Mouse (Mus musculus) heart, embryonic 12.5 days (tissue): Measurements from ENCODE around the gene Ttbk2. TPM values are rescaled to one million over a fixed set of nuclear protein-coding genes. Genes with fewer than 3 reads are reported as not detected.

ENCODE experiments used
- ATAC-seq: fragments of 200-750 bp; cut with Nextera tagmentation; 2 replicates; pipeline ENCODE4 v1.8.0; 2017; ENCODE audit warnings: moderate TSS enrichment, moderate library complexity; ENCODE audit not compliant: insufficient number of reproducible peaks, low FRiP score
- H3K27ac ChIP-seq: fragments of 300-500 bp; sonication (generic); 2 replicates; pipeline ENCODE4 v1.5.1; 2016; ENCODE audit warnings: mild to moderate bottlenecking, moderate library complexity; ENCODE audit not compliant: poor library complexity, severe bottlenecking
- H3K27me3 ChIP-seq: fragments of 300-500 bp; sonication (generic); replicated peaks from 2 replicates; pipeline ENCODE4 v1.6.1; 2016; ENCODE audit warnings: mild to moderate bottlenecking, moderate library complexity
- H3K36me3 ChIP-seq: fragments of 300-500 bp; sonication (generic); 2 replicates; pipeline ENCODE4 v1.6.1; 2016; ENCODE audit warnings: mild to moderate bottlenecking, moderate library complexity
- H3K4me1 ChIP-seq: fragments of 300-500 bp; sonication (generic); replicated peaks from 2 replicates; pipeline ENCODE4 v1.6.1; 2016; ENCODE audit warnings: mild to moderate bottlenecking
- H3K4me2 ChIP-seq: fragments of 300-500 bp; sonication (generic); 2 replicates; pipeline ENCODE4 v1.6.1; 2016; ENCODE audit warnings: mild to moderate bottlenecking, moderate library complexity
- H3K4me3 ChIP-seq: fragments of 300-500 bp; sonication (generic); 2 replicates; pipeline ENCODE4 v1.5.1; 2016; ENCODE audit warnings: mild to moderate bottlenecking
- H3K9ac ChIP-seq: fragments of 300-500 bp; sonication (generic); 2 replicates; pipeline ENCODE4 v1.6.1; 2016; ENCODE audit warnings: mild to moderate bottlenecking, moderate library complexity
- H3K9me3 ChIP-seq: fragments of 300-500 bp; sonication (generic); replicated peaks from 2 replicates; pipeline ENCODE4 v1.6.1; 2016; ENCODE audit warnings: mild to moderate bottlenecking, moderate library complexity
- WGBS: fragments of 180-500 bp; shearing (Covaris S2); methylation state at CpG from one replicate; pipeline ENCODE4 v1.1.7; 2016; 5-methylcytosine and 5-hydroxymethylcytosine counted together
- polyA plus RNA-seq: library from polyadenylated mRNA; unstranded; fragments of >200 nt; fragmentation: Nextera tagmentation; extraction: Ambion mirVana; gene quantifications from 2 replicates; pipeline ENCODE4 v1.2.1, GENCODE M21; 2016

Gene Ttbk2
- polyA plus RNA-seq, 1 experiment from 2014 or later: 4.8 TPM

DNA sequence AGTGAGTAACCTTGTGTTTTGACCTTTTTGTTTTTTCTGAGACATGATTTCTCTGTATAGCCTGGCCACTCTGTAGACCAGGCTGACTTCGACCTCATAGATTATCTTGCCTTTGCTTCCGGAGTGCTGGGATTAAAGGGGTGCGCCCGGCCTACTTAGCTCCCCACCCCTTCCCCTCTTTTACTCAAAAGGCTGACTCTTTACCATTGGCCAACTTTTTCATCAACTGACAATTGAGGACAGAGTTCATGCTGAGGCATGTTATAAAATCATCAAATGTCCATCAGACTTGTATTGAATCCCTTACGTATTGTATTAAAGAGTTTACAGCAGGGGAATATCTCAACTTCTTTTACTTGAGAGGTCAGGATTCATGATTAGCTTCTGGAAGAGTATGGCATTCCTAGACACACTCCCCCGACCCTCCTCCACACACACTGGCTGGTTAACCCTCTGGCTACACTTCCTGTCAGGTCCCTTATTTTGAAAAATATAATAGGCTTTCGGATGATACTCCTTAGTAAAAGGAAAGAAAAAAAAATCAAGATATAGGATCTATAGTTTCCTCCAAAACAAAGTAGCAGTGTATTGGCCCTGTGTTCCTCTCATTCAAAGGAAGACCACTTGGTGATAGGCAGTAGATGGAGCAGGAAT lies 118.4 kb downstream of the Ttbk2 start:
- H3K36me3 ChIP-seq: peaks cover 18% of the 10 kb centered on the region
- H3K4me3 ChIP-seq: peak overlapping the region; percentile 88
- peak overlapping the region; percentile 96 for H3K9ac ChIP-seq
- H3K4me1 ChIP-seq: peaks cover 27% of the 10 kb centered on the region
- H3K27me3 ChIP-seq: no peaks in the 10 kb centered on the region
- peak overlapping the region; percentile 98 for H3K4me2 ChIP-seq
- 27% methylated on average over 7 of the region's 7 CpGs for WGBS
- no peak for ATAC-seq
- peak overlapping the region; percentile 98 for H3K27ac ChIP-seq
- H3K9me3 ChIP-seq: no peaks in the 10 kb centered on the region

- H3K4me3 ChIP-seq: peak overlapping the region; percentile 88
- peak overlapping the region; percentile 98 for H3K27ac ChIP-seq
- H3K4me2 ChIP-seq: peak overlapping the region; percentile 98
- H3K4me1 ChIP-seq: peaks cover 27% of the 10 kb centered on the region
- H3K9me3 ChIP-seq: no peaks in the 10 kb centered on the region
- ATAC-seq: peak; percentile 98
- H3K27me3 ChIP-seq: no peaks in the 10 kb centered on the region
- peak overlapping the region; percentile 96 for H3K9ac ChIP-seq
- H3K36me3 ChIP-seq: peaks cover 24% of the 10 kb centered on the region
- under 1% methylated on average over 61 of the region's 61 CpGs for WGBS
Measured at GRCm38 (mm10) chr2:120731167-120731862, 119.1 kb downstream of the Ttbk2 start.

GRCm38 (mm10) chr2:120730639-120731166 lies 119.7 kb downstream of the Ttbk2 start:
- H3K4me2 ChIP-seq: peak overlapping the region; percentile 98
- peak overlapping the region; percentile 88 for H3K4me3 ChIP-seq
- H3K27me3 ChIP-seq: no peaks in the 10 kb centered on the region
- peak overlapping the region; percentile 96 for H3K9ac ChIP-seq
- H3K36me3 ChIP-seq: peaks cover 31% of the 10 kb centered on the region
- peak overlapping the region; percentile 98 for H3K27ac ChIP-seq
- under 1% methylated on average over 50 of the region's 50 CpGs for WGBS
- H3K4me1 ChIP-seq: peaks cover 27% of the 10 kb centered on the region
- H3K9me3 ChIP-seq: no peaks in the 10 kb centered on the region
- ATAC-seq: peak; percentile 27

DNA sequence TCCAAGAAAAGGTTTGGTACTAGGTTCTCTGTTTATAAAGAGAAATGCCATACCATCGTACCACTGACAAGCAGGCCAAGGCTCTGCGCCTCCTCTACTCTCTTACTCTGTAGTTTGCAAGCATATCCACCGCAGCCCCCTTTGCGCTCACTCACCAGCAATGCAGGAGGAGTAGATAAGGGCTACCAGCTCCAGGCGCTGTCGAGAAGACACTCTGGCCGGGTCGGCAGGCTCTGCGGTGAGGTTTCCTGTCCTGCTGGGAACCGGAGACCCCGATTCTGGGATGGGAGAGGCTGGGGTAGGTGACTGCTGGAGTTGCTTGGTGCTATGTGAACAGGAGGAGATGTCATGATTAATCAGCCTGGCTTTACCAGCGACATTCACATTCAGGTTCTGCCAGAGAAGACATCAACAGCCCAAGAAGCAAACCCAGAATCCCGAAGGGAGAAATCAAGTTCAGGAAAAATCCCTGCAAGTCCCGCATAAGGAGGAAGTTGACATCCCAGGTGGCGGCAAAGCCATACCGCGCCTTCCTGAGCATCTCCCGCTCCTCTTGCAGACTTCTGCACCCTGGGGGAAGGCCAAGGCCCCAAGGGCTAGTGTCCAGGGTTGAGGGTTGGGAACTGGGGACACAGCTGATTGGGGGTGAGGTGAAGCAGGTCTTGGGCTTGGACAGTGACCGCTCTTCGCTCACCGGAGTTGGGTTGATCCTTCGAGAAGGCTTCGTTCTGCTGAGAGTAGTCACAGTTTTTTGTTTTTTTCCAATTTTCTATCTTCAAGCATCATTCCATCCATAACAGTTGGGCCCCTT lies 120.4 kb downstream of the Ttbk2 start:
- H3K4me2 ChIP-seq: peak overlapping the region; percentile 98
- no peaks in the 10 kb centered on the region for H3K27me3 ChIP-seq
- no peak for ATAC-seq
- peaks cover 38% of the 10 kb centered on the region for H3K36me3 ChIP-seq
- H3K4me3 ChIP-seq: peak overlapping the region; percentile 88
- no peaks in the 10 kb centered on the region for H3K9me3 ChIP-seq
- H3K27ac ChIP-seq: peak overlapping the region; percentile 98; the same call in 1 of the 2 replicates
- H3K4me1 ChIP-seq: peaks cover 27% of the 10 kb centered on the region
- 2% methylated on average over 23 of the region's 23 CpGs for WGBS
- H3K9ac ChIP-seq: peak overlapping the region; percentile 96

GRCm38 (mm10) chr2:120724176-120724575 lies 126.2 kb downstream of the Ttbk2 start:
- ATAC-seq: no peak
- peaks cover 93% of the 10 kb centered on the region for H3K36me3 ChIP-seq
- no peaks in the 10 kb centered on the region for H3K27me3 ChIP-seq
- H3K9ac ChIP-seq: no peak overlapping the region
- H3K9me3 ChIP-seq: no peaks in the 10 kb centered on the region
- WGBS: 80% methylated on average over 6 of the region's 6 CpGs
- no peak overlapping the region for H3K4me2 ChIP-seq
- H3K27ac ChIP-seq: no peak overlapping the region
- peaks cover 33% of the 10 kb centered on the region for H3K4me1 ChIP-seq
- H3K4me3 ChIP-seq: no peak overlapping the region

DNA sequence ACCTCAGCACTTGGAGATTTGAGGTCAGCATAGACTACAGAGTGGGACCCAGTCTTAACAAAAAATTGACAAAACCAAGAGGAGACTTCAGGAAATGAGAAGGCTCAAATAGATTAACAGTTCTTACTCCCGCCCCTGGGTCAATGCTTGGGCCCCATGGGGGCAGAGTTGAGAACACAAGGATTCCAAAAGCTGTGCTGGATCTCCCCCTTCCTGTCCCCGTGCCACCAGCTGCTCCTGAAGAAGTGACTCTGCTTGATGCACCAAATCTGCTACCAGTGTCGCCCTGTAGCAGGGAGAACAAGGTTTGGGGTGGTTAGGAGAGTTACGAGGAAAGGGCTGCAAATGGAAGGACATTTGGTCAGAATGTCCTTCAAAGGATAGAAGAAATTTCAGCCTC lies 126.8 kb downstream of the Ttbk2 start:
- Histone ChIP-seq H3K4me3 (no peak overlapping the region), H3K9me3 (no peaks in the 10 kb centered on the region), H3K9ac (no peak overlapping the region), H3K4me1 (peaks cover 27% of the 10 kb centered on the region), H3K4me2 (no peak overlapping the region), H3K27me3 (no peaks in the 10 kb centered on the region), H3K36me3 (peaks cover 97% of the 10 kb centered on the region), H3K27ac (0 out of 2 replicates have a peak overlapping the region, but pooled peaks have one; percentile 6)
- 63% methylated on average over 4 of the region's 4 CpGs for WGBS
- ATAC-seq: no peak

GRCm38 (mm10) chr2:120722491-120722890 lies 127.9 kb downstream of the Ttbk2 start:
- no peaks in the 10 kb centered on the region for H3K27me3 ChIP-seq
- H3K9ac ChIP-seq: 0 out of 2 replicates have a peak overlapping the region, but pooled peaks have one; percentile 25
- H3K36me3 ChIP-seq: peaks cover 97% of the 10 kb centered on the region
- peaks cover 24% of the 10 kb centered on the region for H3K4me1 ChIP-seq
- no peaks in the 10 kb centered on the region for H3K9me3 ChIP-seq
- H3K27ac ChIP-seq: peak overlapping the region; percentile 58
- WGBS: 49% methylated on average over 8 of the region's 8 CpGs
- H3K4me2 ChIP-seq: no peak overlapping the region
- ATAC-seq: peak; percentile 60
- no peak overlapping the region for H3K4me3 ChIP-seq

- Histone ChIP-seq H3K9ac (no peak overlapping the region), H3K27ac (no peak overlapping the region), H3K27me3 (no peaks in the 10 kb centered on the region), H3K4me3 (no peak overlapping the region), H3K9me3 (no peaks in the 10 kb centered on the region), H3K4me1 (peaks cover 24% of the 10 kb centered on the region), H3K36me3 (peaks cover 97% of the 10 kb centered on the region), H3K4me2 (no peak overlapping the region)
- 94% methylated on average over 2 of the region's 2 CpGs for WGBS
- no peak for ATAC-seq
Measured at GRCm38 (mm10) chr2:120721911-120722310, 128.5 kb downstream of the Ttbk2 start.

- WGBS: 93% methylated on average over 6 of the region's 6 CpGs
- H3K9me3 ChIP-seq: no peaks in the 10 kb centered on the region
Measured at GRCm38 (mm10) chr2:120720821-120721220, 129.6 kb downstream of the Ttbk2 start.

GRCm38 (mm10) chr2:120718496-120718895 lies 131.9 kb downstream of the Ttbk2 start:
- Histone ChIP-seq H3K4me3 (no peak overlapping the region), H3K27ac (no peak overlapping the region), H3K4me1 (peaks cover 11% of the 10 kb centered on the region), H3K27me3 (no peaks in the 10 kb centered on the region), H3K36me3 (peaks cover 91% of the 10 kb centered on the region), H3K9ac (no peak overlapping the region), H3K4me2 (no peak overlapping the region), H3K9me3 (no peaks in the 10 kb centered on the region)
- no peak for ATAC-seq
- 94% methylated on average over 8 of the region's 8 CpGs for WGBS

More at GRCm38 (mm10) chr2:120720821-120721220, 129.6 kb downstream of the Ttbk2 start:
- H3K9ac ChIP-seq: no peak overlapping the region
- H3K4me3 ChIP-seq: no peak overlapping the region
- no peak overlapping the region for H3K27ac ChIP-seq
- H3K36me3 ChIP-seq: peaks cover 95% of the 10 kb centered on the region
- H3K27me3 ChIP-seq: no peaks in the 10 kb centered on the region
- H3K4me2 ChIP-seq: no peak overlapping the region
- peaks cover 24% of the 10 kb centered on the region for H3K4me1 ChIP-seq
- ATAC-seq: no peak

GRCm38 (mm10) chr2:120713441-120713840 lies 137.0 kb downstream of the Ttbk2 start:
- Histone ChIP-seq H3K27ac (no peak overlapping the region), H3K9me3 (no peaks in the 10 kb centered on the region), H3K4me3 (no peak overlapping the region), H3K9ac (no peak overlapping the region), H3K27me3 (no peaks in the 10 kb centered on the region), H3K4me1 (peaks cover 4% of the 10 kb centered on the region), H3K4me2 (no peak overlapping the region), H3K36me3 (peaks cover 65% of the 10 kb centered on the region)
- 94% methylated on average over 3 of the region's 3 CpGs for WGBS
- ATAC-seq: no peak
